Mouse (Mus musculus): ENCODE results near the gene Cfi.
A peak's percentile ranks its signal among the peaks of the same experiment; 100 is the strongest.

The Cfi gene

DNA sequence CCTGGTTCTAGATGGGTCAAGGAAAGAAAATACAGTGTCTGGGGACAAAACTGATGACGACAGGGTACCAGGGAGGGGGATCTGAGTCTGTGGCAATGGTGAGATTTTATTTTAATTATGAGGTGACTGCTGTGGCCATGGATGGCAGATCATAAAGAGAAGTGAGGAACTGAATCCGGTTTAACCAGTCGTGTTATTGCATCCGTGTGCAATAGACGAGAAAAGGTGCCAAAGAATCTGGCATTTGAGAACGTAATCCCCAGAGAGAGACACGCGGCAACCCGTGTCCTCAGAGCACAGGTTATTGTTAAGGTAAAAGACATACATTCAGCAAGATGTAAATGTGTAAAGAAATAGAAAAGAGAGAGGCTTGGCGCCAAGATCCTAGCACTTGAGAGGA is 41.6 kb downstream of the Cfi start:
- no peak for DNase-seq (ENCODE audit: low spot score in 2 of 2)

GRCm38 (mm10) chr3:129878405-129879021 is 42.8 kb downstream of the Cfi start, which contains the start of gene Pla2g12a:
Gene Pla2g12a, plus strand, starts transcription at chr3:129878606.
- peak; percentile 82 to 90 for DNase-seq (ENCODE audit: low spot score in 2 of 2)

- DNase-seq (ENCODE audit: low spot score in 2 of 2) = no peak
Observed at GRCm38 (mm10) chr3:129879131-129879757, 43.6 kb downstream of the Cfi start.

DNA sequence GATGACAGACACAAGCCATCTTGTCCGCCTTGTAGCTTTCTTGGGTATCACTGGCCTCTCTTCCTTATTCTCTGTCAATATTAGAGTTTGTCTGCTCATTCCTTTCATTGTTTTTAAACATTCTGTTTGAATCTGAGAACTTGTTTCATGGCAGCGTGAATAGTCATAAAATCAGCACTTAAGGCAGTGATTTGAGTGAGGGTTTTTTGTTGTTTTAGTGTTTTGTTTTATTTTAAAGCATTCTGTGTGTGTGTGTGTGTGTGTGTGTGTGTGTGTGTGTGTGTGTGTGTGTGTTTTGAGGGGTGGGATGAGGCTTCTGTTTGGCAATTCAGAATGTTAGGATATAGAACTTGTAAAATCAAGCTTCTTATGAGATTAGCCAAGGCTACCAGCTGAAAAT is 44.2 kb downstream of the Cfi start:
- no peak for DNase-seq (ENCODE audit: low spot score in 2 of 2)

- no peak for DNase-seq (ENCODE audit: low spot score in 2 of 2)
Observed at GRCm38 (mm10) chr3:129880925-129881593, 45.4 kb downstream of the Cfi start.

GRCm38 (mm10) chr3:129885577-129885976 is 49.9 kb downstream of the Cfi start:
- DNase-seq (ENCODE audit: low spot score in 2 of 2) = no peak

DNA sequence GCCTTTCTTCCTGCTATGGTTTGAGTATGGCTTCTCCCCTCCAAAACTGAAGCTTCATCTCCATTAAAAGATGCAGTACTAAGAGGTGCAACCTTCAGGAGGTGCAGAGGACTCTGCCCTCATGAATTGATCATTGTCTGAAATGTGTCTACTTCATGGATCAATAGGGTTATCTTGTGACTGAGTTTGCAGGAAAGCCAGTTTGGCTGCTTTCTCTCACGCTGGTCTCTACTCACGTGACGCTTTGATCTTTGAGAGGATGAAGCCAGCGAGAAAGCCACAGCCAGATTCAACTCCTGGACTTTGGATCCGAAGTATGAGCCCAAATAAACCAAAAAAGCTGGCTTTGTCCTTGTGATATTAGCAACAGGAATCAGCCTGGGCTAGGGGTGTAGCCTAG is 50.7 kb downstream of the Cfi start:
- no peak for DNase-seq (ENCODE audit: low spot score in 2 of 2)

GRCm38 (mm10) chr3:129887779-129888517 is 52.3 kb downstream of the Cfi start:
- DNase-seq (ENCODE audit: low spot score in 2 of 2) = no peak

DNA sequence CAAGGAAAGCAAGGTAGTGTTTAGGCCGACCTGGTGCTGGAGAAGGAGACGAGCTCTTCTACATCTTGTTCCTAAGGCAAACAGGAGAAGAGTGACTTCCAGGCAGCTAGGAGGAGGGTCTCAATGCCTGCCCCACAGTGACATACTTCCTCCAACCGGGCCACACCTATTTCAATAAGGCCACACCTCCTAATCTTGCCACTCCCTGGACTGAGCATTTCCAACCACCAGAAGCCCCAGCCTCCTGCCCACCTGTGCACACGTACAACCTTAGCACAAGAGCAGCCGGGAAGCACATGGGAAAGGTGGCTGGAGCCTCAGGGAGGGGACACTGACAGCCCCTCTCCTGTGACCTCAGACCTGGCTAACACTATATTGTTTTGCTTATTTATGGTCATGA is 56.3 kb downstream of the Cfi start:
- no peak for DNase-seq (ENCODE audit: low spot score in 2 of 2)

- DNase-seq (ENCODE audit: low spot score in 2 of 2) = no peak
Observed at GRCm38 (mm10) chr3:129893143-129893542, 57.5 kb downstream of the Cfi start.

GRCm38 (mm10) chr3:129896591-129896990 is 60.9 kb downstream of the Cfi start:
- DNase-seq (ENCODE audit: low spot score in 2 of 2) = no peak

- no peak for DNase-seq (ENCODE audit: low spot score in 2 of 2)
Observed at GRCm38 (mm10) chr3:129898886-129899285, 63.2 kb downstream of the Cfi start.

DNA sequence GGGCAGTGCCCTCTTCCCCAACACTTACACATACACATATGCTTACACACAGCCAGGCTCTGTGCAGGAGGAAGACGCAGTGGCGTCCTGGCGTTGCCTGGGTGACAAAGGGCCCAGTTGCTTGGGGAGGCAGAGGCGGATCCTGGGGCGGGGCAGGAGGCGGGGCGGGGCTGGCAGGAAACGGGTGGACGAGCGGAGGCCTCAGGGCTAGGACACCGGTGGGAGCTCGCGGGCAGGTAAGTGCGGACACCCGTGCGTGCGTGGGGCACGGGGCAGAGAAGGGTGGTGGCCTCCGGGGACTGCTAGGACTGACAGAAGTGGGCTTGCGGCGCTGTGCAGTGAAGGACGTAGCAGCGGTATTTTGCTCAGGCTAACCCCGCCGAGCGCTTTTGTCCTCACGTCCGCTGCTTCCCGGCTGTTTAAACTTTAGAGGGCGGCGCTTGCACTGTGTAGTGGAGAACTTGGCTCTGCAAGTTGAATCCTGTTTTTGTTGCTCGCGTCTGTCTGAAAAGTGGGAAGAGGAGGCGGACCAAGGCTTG is 65.7 kb downstream of the Cfi start, which contains the start of gene Casp6:
Gene Casp6, plus strand, starts transcription at position 155 of the 539 bp plus-strand sequence.
- peak in 1 of 2 experiments; percentile 38 for DNase-seq (ENCODE audit: low spot score in 2 of 2)

DNA sequence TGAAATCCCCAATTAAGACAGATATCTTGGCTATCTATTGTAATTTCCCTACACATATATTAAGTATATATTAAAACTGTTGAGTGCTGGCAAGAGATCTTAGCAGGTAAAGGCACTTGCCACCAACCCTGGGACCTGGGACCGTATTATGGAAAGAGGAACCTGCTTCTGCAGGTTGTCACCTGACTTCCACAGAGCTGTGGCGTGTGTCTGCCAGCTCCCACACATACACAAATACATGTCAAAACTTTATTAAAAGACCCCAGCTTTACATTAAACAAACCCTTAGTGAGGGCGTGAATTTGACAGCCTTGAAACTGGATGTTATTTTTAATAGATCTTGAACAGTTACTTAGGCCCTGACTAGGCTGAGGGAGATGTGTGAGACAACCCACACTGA is 67.7 kb downstream of the Cfi start:
- no peak for DNase-seq (ENCODE audit: low spot score in 2 of 2)

DNA sequence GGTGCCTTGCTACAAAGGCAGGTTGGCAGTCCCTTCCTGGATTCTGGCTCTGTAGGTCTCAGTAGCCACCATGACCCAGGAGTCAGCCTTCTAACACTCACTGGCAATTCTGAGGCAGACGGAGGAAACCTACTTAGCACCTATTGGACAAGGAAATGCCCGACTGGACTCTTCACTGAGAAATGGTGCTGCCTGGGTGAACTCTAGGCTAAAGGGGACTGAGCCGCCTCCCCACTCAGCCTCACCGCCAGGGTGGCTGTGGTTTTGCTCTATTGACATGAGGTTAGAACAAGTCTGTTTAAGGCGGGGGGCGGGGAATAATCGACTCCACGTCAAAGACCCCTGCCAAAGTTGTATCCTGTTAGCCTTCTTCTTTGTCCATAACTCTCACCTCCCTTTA is 68.2 kb downstream of the Cfi start:
- no peak for DNase-seq (ENCODE audit: low spot score in 2 of 2)

- no peak for DNase-seq (ENCODE audit: low spot score in 2 of 2)
Observed at GRCm38 (mm10) chr3:129904381-129905132, 68.9 kb downstream of the Cfi start.

- DNase-seq (ENCODE audit: low spot score in 2 of 2) = no peak
Observed at GRCm38 (mm10) chr3:129912025-129912424, 76.3 kb downstream of the Cfi start.

DNA sequence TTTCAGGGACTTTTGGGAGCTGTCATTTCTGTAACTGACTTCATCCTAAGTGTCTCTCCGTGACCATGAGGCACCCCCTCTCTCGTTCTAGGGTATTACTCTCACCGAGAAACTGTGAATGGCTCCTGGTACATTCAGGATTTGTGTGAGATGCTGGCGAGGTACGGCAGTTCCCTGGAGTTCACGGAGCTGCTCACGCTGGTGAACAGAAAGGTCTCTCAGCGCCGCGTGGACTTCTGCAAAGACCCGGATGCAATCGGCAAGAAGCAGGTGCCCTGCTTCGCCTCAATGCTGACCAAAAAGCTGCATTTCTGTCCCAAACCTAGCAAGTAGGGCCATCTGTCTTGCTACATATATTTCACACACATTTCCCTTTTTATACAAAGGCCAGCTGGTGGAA is 77.6 kb downstream of the Cfi start:
- no peak for DNase-seq (ENCODE audit: low spot score in 2 of 2)

DNA sequence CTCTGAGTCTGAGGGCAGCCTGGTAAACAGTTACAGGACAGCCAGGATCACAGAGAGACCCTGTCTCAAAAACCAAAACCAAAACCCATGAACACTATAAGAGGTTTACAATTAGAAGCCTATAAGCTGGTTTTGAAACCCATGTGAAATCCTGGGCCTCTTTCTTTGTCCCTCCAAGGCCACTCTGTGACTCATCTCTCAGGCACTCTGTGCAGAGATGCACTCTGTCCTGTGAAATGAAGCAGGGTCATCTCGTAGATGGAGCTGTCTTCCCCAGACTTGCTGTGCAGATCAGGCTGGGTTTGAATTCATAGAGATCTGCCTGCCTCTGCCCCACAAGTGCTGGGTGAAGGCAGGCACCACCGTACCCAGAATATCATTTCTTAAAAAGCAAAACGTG is 81.7 kb downstream of the Cfi start:
- no peak for DNase-seq (ENCODE audit: low spot score in 2 of 2)

- DNase-seq (ENCODE audit: low spot score in 2 of 2) = peak; percentile 24 to 70
Observed at GRCm38 (mm10) chr3:129918434-129918833, 82.8 kb downstream of the Cfi start.

DNA sequence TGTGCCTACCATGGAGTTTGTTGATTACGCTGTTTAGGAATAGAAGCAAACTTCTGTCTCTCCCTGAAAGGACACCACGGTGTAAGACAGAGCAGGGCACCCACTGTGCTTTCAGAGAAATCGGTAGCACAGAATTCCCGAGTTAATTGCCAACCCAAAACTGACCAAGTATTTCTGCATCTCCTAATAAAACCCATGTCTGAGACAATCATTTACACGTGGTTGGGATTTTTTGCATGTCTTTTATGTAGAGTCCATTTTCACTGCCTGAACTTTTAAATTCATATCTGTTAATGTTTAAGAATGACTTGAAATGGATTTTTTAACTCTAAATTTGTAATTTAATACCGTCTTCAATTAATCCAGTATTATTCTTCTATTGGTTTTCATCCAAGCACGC is 87.9 kb downstream of the Cfi start:
- no peak for DNase-seq (ENCODE audit: low spot score in 2 of 2)

Data from frontal cortex, postnatal 14 days (tissue).